Mouse (Mus musculus): ENCODE results near the gene Peli1. TPM values are rescaled to one million over a fixed set of nuclear protein-coding genes. Genes with fewer than 3 reads are reported as not detected.

The Peli1 gene
- polyA plus RNA-seq, 1 experiment from 2014 or later: 57.6 TPM

DNA sequence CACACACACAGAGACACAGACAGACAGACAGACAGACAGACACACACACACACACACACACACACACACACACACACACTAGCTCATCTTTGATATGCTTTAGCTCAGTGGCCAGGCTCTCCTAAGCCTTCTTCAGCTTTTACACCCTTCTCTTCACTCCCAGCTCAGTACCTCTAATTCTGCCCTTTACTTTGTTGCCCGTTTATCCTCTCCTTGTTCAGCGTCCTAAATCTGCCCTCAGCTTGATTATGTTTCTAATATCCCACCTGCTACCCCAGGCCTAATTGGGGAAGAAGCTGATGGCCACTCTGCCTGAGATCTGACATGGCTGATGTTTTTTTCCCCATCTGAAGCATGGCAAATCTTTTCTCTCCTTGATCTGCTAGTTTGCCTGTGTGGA lies 2.7 kb upstream of the Peli1 start:
- no peak overlapping the region for H3K9ac ChIP-seq (ENCODE audit: low read depth, low read length)
- ATAC-seq: no peak
- no peaks in the 10 kb centered on the region for H3K9me3 ChIP-seq (replicated peaks; ENCODE audit: control insufficient read depth, low read length, poor library complexity, severe bottlenecking)
- H3K36me3 ChIP-seq (ENCODE audit: control insufficient read depth, insufficient read depth, low read length): no peaks in the 10 kb centered on the region
- no peak overlapping the region for H3K4me2 ChIP-seq (ENCODE audit: low read length)
- H3K4me1 ChIP-seq (ENCODE audit: control insufficient read depth, insufficient read depth, low read length): peaks cover 1% of the 10 kb centered on the region
- H3K27me3 ChIP-seq (ENCODE audit: control insufficient read depth, insufficient read depth, low read depth, low read length): no peaks in the 10 kb centered on the region
- WGBS: 25% methylated on average over 2 of the region's 2 CpGs
- H3K27ac ChIP-seq (ENCODE audit: low read length): no peak overlapping the region
- H3K4me3 ChIP-seq (ENCODE audit: low read depth, low read length): no peak overlapping the region

GRCm38 (mm10) chr11:21089571-21089970 lies 1.5 kb upstream of the Peli1 start:
- WGBS: 75% methylated on average over 4 of the region's 4 CpGs
- Histone ChIP-seq H3K4me2 (ENCODE audit: low read length) (no peak overlapping the region), H3K9ac (ENCODE audit: low read depth, low read length) (no peak overlapping the region), H3K9me3 (replicated peaks; ENCODE audit: control insufficient read depth, low read length, poor library complexity, severe bottlenecking) (no peaks in the 10 kb centered on the region), H3K27me3 (ENCODE audit: control insufficient read depth, insufficient read depth, low read depth, low read length) (no peaks in the 10 kb centered on the region), H3K27ac (ENCODE audit: low read length) (no peak overlapping the region), H3K4me3 (ENCODE audit: low read depth, low read length) (no peak overlapping the region), H3K36me3 (ENCODE audit: control insufficient read depth, insufficient read depth, low read length) (no peaks in the 10 kb centered on the region), H3K4me1 (ENCODE audit: control insufficient read depth, insufficient read depth, low read length) (peaks cover 13% of the 10 kb centered on the region)
- ATAC-seq: no peak

DNA sequence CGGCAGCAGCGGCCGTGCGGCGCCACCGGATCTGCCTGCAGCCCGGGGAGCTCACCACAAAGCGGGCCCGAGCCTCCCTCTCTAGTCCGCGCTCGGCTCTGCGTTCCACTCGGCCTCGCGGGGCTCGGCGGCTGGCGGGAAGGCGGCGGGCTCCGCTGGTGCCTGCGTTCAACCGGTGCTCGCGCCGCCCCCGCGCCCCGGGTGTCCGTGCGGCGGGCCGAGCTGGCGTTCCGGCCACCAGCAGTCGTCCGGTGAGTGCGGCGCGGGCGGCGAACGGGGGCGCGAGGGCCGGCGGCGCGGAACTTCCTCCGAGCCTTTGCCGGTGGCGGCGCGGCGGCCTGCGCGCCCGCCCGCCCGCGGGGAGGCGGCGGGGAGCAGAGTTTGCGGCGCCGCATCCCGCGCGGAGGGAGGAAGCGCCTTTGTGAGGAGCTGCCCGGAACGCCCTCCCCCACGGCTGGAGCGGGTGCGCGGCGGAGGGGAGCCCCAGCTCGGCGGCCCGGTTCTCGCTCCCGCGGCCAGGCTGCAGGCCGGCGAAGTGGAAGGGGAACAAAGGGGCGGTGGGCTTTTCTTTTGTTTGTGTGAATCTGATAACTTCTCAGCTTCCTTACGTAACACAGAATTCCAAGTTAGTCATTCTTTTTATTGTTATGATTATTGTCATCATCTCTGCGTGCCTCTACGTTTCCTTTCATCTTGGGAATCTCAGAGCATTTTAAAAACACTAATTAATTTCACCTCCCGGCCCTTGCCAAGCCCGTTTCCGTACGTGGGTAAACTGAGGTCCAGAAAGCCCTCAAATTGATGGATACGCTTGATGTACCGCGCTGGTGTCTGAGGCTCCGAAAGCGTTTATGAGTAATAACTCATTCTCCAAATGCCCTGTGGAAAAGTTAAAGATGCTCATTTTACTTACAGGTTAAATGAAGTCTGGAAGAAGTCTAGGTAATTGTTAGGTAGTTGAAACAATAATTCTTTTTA lies 626 bp downstream of the Peli1 start:
- H3K9ac ChIP-seq (ENCODE audit: low read depth, low read length): peak overlapping the region; percentile 98
- no peaks in the 10 kb centered on the region for H3K36me3 ChIP-seq (ENCODE audit: control insufficient read depth, insufficient read depth, low read length)
- H3K4me3 ChIP-seq (ENCODE audit: low read depth, low read length): peak overlapping the region; percentile 93
- no peaks in the 10 kb centered on the region for H3K27me3 ChIP-seq (ENCODE audit: control insufficient read depth, insufficient read depth, low read depth, low read length)
- peak; percentile 70 for ATAC-seq
- peaks cover 13% of the 10 kb centered on the region for H3K4me1 ChIP-seq (ENCODE audit: control insufficient read depth, insufficient read depth, low read length)
- WGBS: under 1% methylated on average over 85 of the region's 99 CpGs
- H3K9me3 ChIP-seq (replicated peaks; ENCODE audit: control insufficient read depth, low read length, poor library complexity, severe bottlenecking): no peaks in the 10 kb centered on the region
- peak overlapping the region; percentile 60 for H3K4me2 ChIP-seq (ENCODE audit: low read length)
- H3K27ac ChIP-seq (ENCODE audit: low read length): peak overlapping the region; percentile 99

GRCm38 (mm10) chr11:21092621-21093020 lies 1.5 kb downstream of the Peli1 start:
- Histone ChIP-seq H3K9me3 (replicated peaks; ENCODE audit: control insufficient read depth, low read length, poor library complexity, severe bottlenecking) (no peaks in the 10 kb centered on the region), H3K27me3 (ENCODE audit: control insufficient read depth, insufficient read depth, low read depth, low read length) (no peaks in the 10 kb centered on the region), H3K4me2 (ENCODE audit: low read length) (peak overlapping the region; percentile 60), H3K4me3 (ENCODE audit: low read depth, low read length) (peak overlapping the region; percentile 93), H3K4me1 (ENCODE audit: control insufficient read depth, insufficient read depth, low read length) (peaks cover 13% of the 10 kb centered on the region), H3K36me3 (ENCODE audit: control insufficient read depth, insufficient read depth, low read length) (no peaks in the 10 kb centered on the region), H3K27ac (ENCODE audit: low read length) (no peak overlapping the region), H3K9ac (ENCODE audit: low read depth, low read length) (peak overlapping the region; percentile 98)
- ATAC-seq: no peak
- WGBS: 6% methylated on average over 7 of the region's 7 CpGs

- Histone ChIP-seq H3K4me1 (ENCODE audit: control insufficient read depth, insufficient read depth, low read length) (peaks cover 13% of the 10 kb centered on the region), H3K36me3 (ENCODE audit: control insufficient read depth, insufficient read depth, low read length) (no peaks in the 10 kb centered on the region), H3K4me2 (ENCODE audit: low read length) (peak overlapping the region; percentile 52), H3K9ac (ENCODE audit: low read depth, low read length) (peak overlapping the region; percentile 7; the same call in 1 of the 2 replicates), H3K9me3 (replicated peaks; ENCODE audit: control insufficient read depth, low read length, poor library complexity, severe bottlenecking) (no peaks in the 10 kb centered on the region), H3K27ac (ENCODE audit: low read length) (no peak overlapping the region), H3K4me3 (ENCODE audit: low read depth, low read length) (peak overlapping the region; percentile 2), H3K27me3 (ENCODE audit: control insufficient read depth, insufficient read depth, low read depth, low read length) (no peaks in the 10 kb centered on the region)
- no peak for ATAC-seq
- WGBS: 37% methylated on average over 3 of the region's 3 CpGs
These were observed 2.2 kb downstream of the Peli1 start for GRCm38 (mm10) chr11:21093081-21093815.

- no peaks in the 10 kb centered on the region for H3K27me3 ChIP-seq (ENCODE audit: control insufficient read depth, insufficient read depth, low read depth, low read length)
- WGBS: 97% methylated on average over 2 of the region's 2 CpGs
- H3K36me3 ChIP-seq (ENCODE audit: control insufficient read depth, insufficient read depth, low read length): no peaks in the 10 kb centered on the region
- H3K27ac ChIP-seq (ENCODE audit: low read length): no peak overlapping the region
- no peak overlapping the region for H3K4me3 ChIP-seq (ENCODE audit: low read depth, low read length)
- no peak for ATAC-seq
- H3K4me1 ChIP-seq (ENCODE audit: control insufficient read depth, insufficient read depth, low read length): peaks cover 15% of the 10 kb centered on the region
- no peaks in the 10 kb centered on the region for H3K9me3 ChIP-seq (replicated peaks; ENCODE audit: control insufficient read depth, low read length, poor library complexity, severe bottlenecking)
- no peak overlapping the region for H3K4me2 ChIP-seq (ENCODE audit: low read length)
- no peak overlapping the region for H3K9ac ChIP-seq (ENCODE audit: low read depth, low read length)
These were observed 5.5 kb downstream of the Peli1 start for GRCm38 (mm10) chr11:21096590-21096989.

DNA sequence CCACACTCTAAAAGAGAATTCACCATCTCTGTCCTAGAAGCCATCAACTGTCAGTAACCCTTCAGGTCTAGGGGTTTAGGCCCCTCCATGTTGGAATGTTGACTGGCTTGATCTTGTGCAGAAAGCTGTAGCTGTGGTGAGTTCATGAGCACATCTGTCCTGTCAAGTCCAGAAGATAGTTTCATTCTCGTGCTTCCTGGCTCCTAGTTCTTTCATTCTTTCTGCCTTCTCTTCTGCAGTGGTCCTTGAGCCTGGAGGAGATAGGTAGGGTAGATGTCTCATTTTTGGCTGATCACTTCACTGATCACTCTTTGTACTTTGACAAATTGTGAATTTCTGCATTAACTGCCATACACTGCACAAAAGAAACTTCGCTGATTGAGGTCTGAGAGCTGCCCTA lies 7.4 kb downstream of the Peli1 start:
- H3K4me3 ChIP-seq (ENCODE audit: low read depth, low read length): no peak overlapping the region
- H3K9ac ChIP-seq (ENCODE audit: low read depth, low read length): no peak overlapping the region
- no peak overlapping the region for H3K27ac ChIP-seq (ENCODE audit: low read length)
- peaks cover 13% of the 10 kb centered on the region for H3K4me1 ChIP-seq (ENCODE audit: control insufficient read depth, insufficient read depth, low read length)
- H3K9me3 ChIP-seq (replicated peaks; ENCODE audit: control insufficient read depth, low read length, poor library complexity, severe bottlenecking): no peaks in the 10 kb centered on the region
- H3K36me3 ChIP-seq (ENCODE audit: control insufficient read depth, insufficient read depth, low read length): no peaks in the 10 kb centered on the region
- H3K4me2 ChIP-seq (ENCODE audit: low read length): no peak overlapping the region
- no peak for ATAC-seq
- no peaks in the 10 kb centered on the region for H3K27me3 ChIP-seq (ENCODE audit: control insufficient read depth, insufficient read depth, low read depth, low read length)
- 92% methylated on average over 2 of the region's 2 CpGs for WGBS

DNA sequence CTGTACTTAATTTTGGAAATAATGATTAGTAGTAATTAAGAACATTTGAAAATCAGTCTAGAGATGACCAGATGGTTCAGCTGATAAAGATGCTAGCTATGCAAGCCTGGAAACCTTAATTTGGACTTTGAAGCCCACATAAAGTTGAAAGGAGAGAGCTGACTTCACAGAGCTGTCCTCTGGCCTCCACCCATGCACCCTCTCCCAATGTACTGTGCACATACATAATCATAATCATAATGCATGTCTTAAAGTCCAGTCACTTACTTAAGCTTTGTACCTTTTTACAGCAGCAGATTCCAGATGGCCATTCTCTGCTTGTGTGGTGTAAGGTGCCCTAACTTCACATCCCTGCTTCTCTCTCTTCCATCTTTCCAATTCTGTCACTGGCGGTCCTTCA lies 9.6 kb downstream of the Peli1 start:
- 100% methylated on average over 1 of the region's 1 CpGs for WGBS
- Histone ChIP-seq H3K36me3 (ENCODE audit: control insufficient read depth, insufficient read depth, low read length) (no peaks in the 10 kb centered on the region), H3K9me3 (replicated peaks; ENCODE audit: control insufficient read depth, low read length, poor library complexity, severe bottlenecking) (no peaks in the 10 kb centered on the region), H3K4me2 (ENCODE audit: low read length) (no peak overlapping the region), H3K9ac (ENCODE audit: low read depth, low read length) (no peak overlapping the region), H3K4me1 (ENCODE audit: control insufficient read depth, insufficient read depth, low read length) (0 out of 2 replicates have a peak, but pooled peaks cover 2% of the 10 kb centered on the region), H3K27ac (ENCODE audit: low read length) (no peak overlapping the region), H3K4me3 (ENCODE audit: low read depth, low read length) (no peak overlapping the region), H3K27me3 (ENCODE audit: control insufficient read depth, insufficient read depth, low read depth, low read length) (no peaks in the 10 kb centered on the region)
- no peak for ATAC-seq

DNA sequence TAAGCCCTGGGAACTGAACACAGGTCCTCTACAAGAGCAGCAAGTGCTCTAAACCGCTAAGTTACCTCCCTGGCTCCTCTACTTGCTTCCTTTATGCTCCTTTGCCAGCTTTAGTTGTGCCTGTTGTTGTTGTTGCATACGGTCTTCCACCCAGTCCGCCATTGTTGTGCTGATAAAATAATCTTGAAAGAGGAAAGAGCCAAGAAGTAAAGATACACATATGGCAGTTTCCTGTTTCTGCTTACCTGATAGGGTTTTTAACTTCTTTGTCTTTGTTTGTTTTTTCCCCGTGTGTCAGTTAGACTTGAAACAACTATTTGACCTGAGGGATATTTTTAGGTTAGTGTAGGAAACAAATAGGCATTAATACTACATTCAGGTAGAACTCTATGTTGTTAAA lies 10.2 kb downstream of the Peli1 start:
- ATAC-seq: no peak
- no peak overlapping the region for H3K9ac ChIP-seq (ENCODE audit: low read depth, low read length)
- WGBS: 80% methylated on average over 4 of the region's 4 CpGs

More for the DNA sequence above, 10.2 kb downstream of the Peli1 start:
- 0 out of 2 replicates have a peak, but pooled peaks cover 2% of the 10 kb centered on the region for H3K4me1 ChIP-seq (ENCODE audit: control insufficient read depth, insufficient read depth, low read length)
- H3K4me2 ChIP-seq (ENCODE audit: low read length): no peak overlapping the region
- H3K4me3 ChIP-seq (ENCODE audit: low read depth, low read length): no peak overlapping the region
- H3K27me3 ChIP-seq (ENCODE audit: control insufficient read depth, insufficient read depth, low read depth, low read length): no peaks in the 10 kb centered on the region
- no peaks in the 10 kb centered on the region for H3K9me3 ChIP-seq (replicated peaks; ENCODE audit: control insufficient read depth, low read length, poor library complexity, severe bottlenecking)
- no peaks in the 10 kb centered on the region for H3K36me3 ChIP-seq (ENCODE audit: control insufficient read depth, insufficient read depth, low read length)
- no peak overlapping the region for H3K27ac ChIP-seq (ENCODE audit: low read length)

All from midbrain, embryonic 16.5 days (tissue).